Mouse (Mus musculus) CH12.LX (cell line): ENCODE data around the gene Gdf15. TPM values are rescaled to one million over a fixed set of nuclear protein-coding genes. Genes with fewer than 3 reads are reported as not detected.
A peak's percentile ranks its signal among the peaks of the same experiment; 100 is the strongest.

ENCODE experiments used
- DNase-seq: peaks from one replicate; pipeline ENCODE4 v3.0.0-alpha.2; 2013; ENCODE audit errors: extremely low read depth
- H3K27ac ChIP-seq: 2 replicates; pipeline ENCODE4 v1.5.1; 2012; ENCODE audit warnings: low read depth, mild to moderate bottlenecking, control low read depth, moderate library complexity; ENCODE audit not compliant: insufficient read depth
- H3K27me3 ChIP-seq: replicated peaks from 2 replicates; pipeline ENCODE3; 2012; ENCODE audit warnings: inconsistent platforms
- H3K36me3 ChIP-seq, 2 experiments: replicated peaks in 1 of 2; 2 replicates each; pipeline versions ENCODE3 to v1.6.1; 2012; ENCODE audit warnings: inconsistent platforms in 1 of 2, low read length in 1 of 2, mild to moderate bottlenecking in 1 of 2, mixed read lengths in 1 of 2, moderate library complexity in 1 of 2; ENCODE audit not compliant: control insufficient read depth in 1 of 2, insufficient read depth in 1 of 2
- H3K4me1 ChIP-seq, 2 experiments: 2 replicates each; pipeline ENCODE4 v1.6.1; 2012; ENCODE audit warnings: inconsistent platforms in 1 of 2, moderate library complexity in 1 of 2; ENCODE audit not compliant: insufficient read depth in 2 of 2, control insufficient read depth in 1 of 2
- H3K4me2 ChIP-seq: 2 replicates; pipeline ENCODE4 v1.6.1; 2012; ENCODE audit warnings: low read depth, mild to moderate bottlenecking, control low read depth; ENCODE audit not compliant: poor library complexity, insufficient read depth, severe bottlenecking
- H3K4me3 ChIP-seq, 3 experiments: fragments of 150-350 bp in 1 of 3; sonication (generic) in 1 of 3; replicated peaks in 1 of 3; 2 replicates each; pipeline versions ENCODE3 to v1.5.1; 2011 to 2012; ENCODE audit warnings: low read depth in 2 of 3, low read length in 2 of 3, mild to moderate bottlenecking in 2 of 3, moderate library complexity in 2 of 3, control low read depth in 1 of 3, improper control_type of control experiment in 1 of 3, inconsistent platforms in 1 of 3, mixed read lengths in 1 of 3; ENCODE audit not compliant: poor library complexity in 1 of 3
- H3K79me2 ChIP-seq: replicated peaks from 2 replicates; pipeline ENCODE4 v1.6.1; 2012; ENCODE audit warnings: mild to moderate bottlenecking, moderate library complexity; ENCODE audit not compliant: control insufficient read depth, poor library complexity, insufficient read depth, severe bottlenecking; ENCODE audit errors: extremely low read depth
- H3K9ac ChIP-seq: 2 replicates; pipeline ENCODE4 v1.6.1; 2012; ENCODE audit warnings: low read depth, mild to moderate bottlenecking, control low read depth, moderate library complexity; ENCODE audit not compliant: insufficient read depth
- H3K9me3 ChIP-seq: replicated peaks from 2 replicates; pipeline ENCODE3; 2012; ENCODE audit warnings: low read length, inconsistent platforms, mixed read lengths
- BHLHE40 ChIP-seq: IDR thresholded peaks from 2 replicates; pipeline ENCODE4 v1.6.1; 2011; ENCODE audit warnings: mild to moderate bottlenecking, low read depth, low read length, improper control_type of control experiment
- CHD2 ChIP-seq: IDR thresholded peaks from 2 replicates; pipeline ENCODE4 v1.6.1; 2011; ENCODE audit warnings: low read length, improper control_type of control experiment
- E2F4 ChIP-seq: IDR thresholded peaks from 2 replicates; pipeline ENCODE4 v1.6.1; 2011; ENCODE audit warnings: low read depth, low read length, improper control_type of control experiment; ENCODE audit not compliant: insufficient replicate concordance
- EP300 ChIP-seq: IDR thresholded peaks from 2 replicates; pipeline ENCODE4 v1.6.1; 2011; ENCODE audit warnings: low read length, improper control_type of control experiment
- JUN ChIP-seq: IDR thresholded peaks from 2 replicates; pipeline ENCODE4 v1.6.1; 2011; ENCODE audit warnings: low read depth, mild to moderate bottlenecking, low read length, improper control_type of control experiment, moderate library complexity; ENCODE audit not compliant: insufficient read depth
- JUND ChIP-seq: conservative IDR thresholded peaks from 2 replicates; pipeline ENCODE4 v1.6.1; 2011; ENCODE audit warnings: low read depth, low read length, improper control_type of control experiment
- MAX ChIP-seq: IDR thresholded peaks from 2 replicates; pipeline ENCODE4 v1.6.1; 2011; ENCODE audit warnings: low read length, improper control_type of control experiment
- MEF2A ChIP-seq: IDR thresholded peaks from 2 replicates; pipeline ENCODE4 v1.6.1; 2014; ENCODE audit warnings: low read depth, mild to moderate bottlenecking, inconsistent platforms, low read length, improper control_type of control experiment, borderline replicate concordance
- MXI1 ChIP-seq: IDR thresholded peaks from 2 replicates; pipeline ENCODE4 v1.6.1; 2011; ENCODE audit warnings: mild to moderate bottlenecking, low read depth, low read length, improper control_type of control experiment
- NRF1 ChIP-seq: IDR thresholded peaks from 2 replicates; pipeline ENCODE4 v1.6.1; 2014; ENCODE audit warnings: low read depth, mild to moderate bottlenecking, inconsistent platforms, low read length, improper control_type of control experiment, moderate library complexity
- PAX5 ChIP-seq: IDR thresholded peaks from 2 replicates; pipeline ENCODE4 v1.6.1; 2012; ENCODE audit warnings: low read length, inconsistent platforms, mixed read lengths
- POLR2AphosphoS2 ChIP-seq: IDR thresholded peaks from 2 replicates; pipeline ENCODE4 v1.6.1; 2011; ENCODE audit warnings: low read depth, low read length, improper control_type of control experiment
- SIN3A ChIP-seq: IDR thresholded peaks from 2 replicates; pipeline ENCODE4 v1.6.1; 2012; ENCODE audit warnings: low read length, improper control_type of control experiment, inconsistent platforms
- SMC3 ChIP-seq: IDR thresholded peaks from 2 replicates; pipeline ENCODE4 v1.6.1; 2011; ENCODE audit warnings: low read depth, low read length, improper control_type of control experiment
- TCF12 ChIP-seq: IDR thresholded peaks from 2 replicates; pipeline ENCODE4 v1.6.1; 2014; ENCODE audit warnings: low read depth, mild to moderate bottlenecking, inconsistent platforms, low read length, improper control_type of control experiment
- UBTF ChIP-seq: IDR thresholded peaks from 2 replicates; pipeline ENCODE4 v1.6.1; 2012; ENCODE audit warnings: low read depth, mild to moderate bottlenecking, inconsistent platforms, low read length, improper control_type of control experiment, moderate library complexity
- USF2 ChIP-seq: conservative IDR thresholded peaks from 2 replicates; pipeline ENCODE4 v1.6.1; 2011; ENCODE audit warnings: low read depth, low read length, improper control_type of control experiment
- ZKSCAN1 ChIP-seq: IDR thresholded peaks from 2 replicates; pipeline ENCODE4 v1.6.1; 2012; ENCODE audit warnings: low read depth, inconsistent platforms, low read length, improper control_type of control experiment, borderline replicate concordance
- ZMIZ1 ChIP-seq: IDR thresholded peaks from 2 replicates; pipeline ENCODE4 v1.6.1; 2012; ENCODE audit warnings: low read depth, mild to moderate bottlenecking, inconsistent platforms, low read length, improper control_type of control experiment
- dilution Hi-C: fragments of 300-500 bp; cut with MboI; formaldehyde crosslinking; loops from 2 replicates; pipeline ENCODE4 v1.14.3; 2020; ENCODE audit warnings: low sequenced_read_pairs; ENCODE audit not compliant: extremely low pct_unique_long_range_greater_than_20kb, extremely low pct_ligation_motif_present
- in situ Hi-C: fragments of 300-500 bp; cut with MboI; formaldehyde crosslinking; loops from 3 replicates; pipeline ENCODE4 v1.14.3; 2019; ENCODE audit warnings: low sequenced_read_pairs, low pct_ligation_motif_present, low pct_unique_long_range_greater_than_20kb, mixed read lengths
- polyA plus RNA-seq: library from polyadenylated mRNA; unstranded; fragments of >175 nt; gene quantifications from 2 replicates; pipeline ENCODE4 v1.2.1, GENCODE M21; 2012; ENCODE audit warnings: low read depth; ENCODE audit not compliant: insufficient read length
- total RNA-seq, 2 experiments: library from RNA; depleted of rRNA; stranded (reverse); fragments of 300-350 nt in 1 of 2; fragments of >200 nt in 1 of 2; gene quantifications; 2 replicates each; pipeline ENCODE4 v1.2.3; 2012 to 2014

Gdf15 gene
- total and polyA plus RNA-seq, 3 experiments, result 0.16 to 0.21 TPM; not detected in 1

GRCm38 (mm10) chr8:70674716-70675115, 42.5 kb upstream of the Gdf15 start:
- peak overlapping the region; percentile 69 for H3K4me2 ChIP-seq
- H3K9me3 ChIP-seq, result no peaks in the 10 kb centered on the region
- no peaks in the 10 kb centered on the region for H3K27me3 ChIP-seq
- dilution Hi-C loops (no loop called here), in situ Hi-C loops (no loop called here)
- H3K79me2 ChIP-seq, result peaks cover 16% of the 10 kb centered on the region
- H3K9ac ChIP-seq, result no peak overlapping the region
- H3K36me3 ChIP-seq, result peaks cover 33 to 34% of the 10 kb centered on the region in 2 experiments
- H3K27ac ChIP-seq, result peak overlapping the region; percentile 61
- peak overlapping the region in 2 of 3 experiments; percentile 21 to 67 for H3K4me3 ChIP-seq
- TF ChIP-seq NRF1 (no peak), TCF12 (peak; percentile 47; the same call in 1 of the 2 replicates), JUN (no peak), SMC3 (no peak), CHD2 (0 out of 2 replicates have a peak, but pooled peaks have one; percentile 12), BHLHE40 (peak; percentile 25; the same call in 1 of the 2 replicates), EP300 (0 out of 2 replicates have a peak, but pooled peaks have one; percentile 16), JUND (no peak), UBTF (no peak), ZKSCAN1 (no peak)
- DNase-seq, result no peak
- H3K4me1 ChIP-seq, result peaks cover 29 to 67% of the 10 kb centered on the region in 2 experiments

GRCm38 (mm10) chr8:70674109-70674508, 41.9 kb upstream of the Gdf15 start:
- peak; percentile 34 for DNase-seq
- Histone ChIP-seq H3K4me1 (peaks cover 29 to 61% of the 10 kb centered on the region in 2 experiments), H3K9ac (peak overlapping the region; percentile 91), H3K27me3 (no peaks in the 10 kb centered on the region), H3K9me3 (no peaks in the 10 kb centered on the region), H3K4me3 (peak overlapping the region; percentile 65 to 72 (median 67)), H3K79me2 (peaks cover 16% of the 10 kb centered on the region), H3K36me3 (peaks cover 27 to 28% of the 10 kb centered on the region in 2 experiments), H3K27ac (peak overlapping the region; percentile 75), H3K4me2 (peak overlapping the region; percentile 69)
- in situ Hi-C loops (no loop called here), dilution Hi-C loops (no loop called here)
- TF ChIP-seq MXI1 (no peak), BHLHE40 (no peak; the same call in 1 of the 2 replicates), ZMIZ1 (no peak), USF2 (no peak), MEF2A (no peak), MAX (no peak; the same call in none of the 2 replicates), SMC3 (no peak), SIN3A (no peak), POLR2AphosphoS2 (no peak), PAX5 (no peak), E2F4 (no peak)
